Mouse (Mus musculus) right cerebral cortex, postnatal 10 days (tissue): ENCODE results near the gene Egr4.

ENCODE experiments used
- DNase-seq, 2 experiments: peaks; one replicate each; pipeline ENCODE4 v3.0.0; 2021; ENCODE audit warnings: low spot score in 2 of 2

Egr4 gene

DNA sequence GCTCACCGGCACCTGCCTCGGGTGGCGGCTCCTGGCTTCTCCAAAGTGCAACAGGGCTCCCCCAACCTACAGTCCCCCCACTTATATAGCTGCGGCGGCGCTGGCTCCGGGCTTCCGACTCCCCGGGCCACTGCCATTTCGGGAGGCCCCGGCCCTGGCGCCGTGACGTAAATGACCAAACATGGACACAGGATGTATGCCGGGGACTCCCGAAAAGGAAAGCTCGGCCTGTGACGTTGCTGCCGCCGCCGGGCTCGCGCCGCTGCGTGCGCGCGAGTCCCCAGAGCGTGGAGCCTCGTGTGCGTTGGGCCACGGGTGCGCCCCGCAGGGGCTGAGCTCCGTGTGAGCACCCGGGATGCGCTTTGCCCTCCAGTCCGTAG, at the start of gene Egr4:
Gene Egr4 (minus strand): TSS at position 59 of the 380 bp plus-strand sequence.
- peak; percentile 95 to 96 for DNase-seq

DNA sequence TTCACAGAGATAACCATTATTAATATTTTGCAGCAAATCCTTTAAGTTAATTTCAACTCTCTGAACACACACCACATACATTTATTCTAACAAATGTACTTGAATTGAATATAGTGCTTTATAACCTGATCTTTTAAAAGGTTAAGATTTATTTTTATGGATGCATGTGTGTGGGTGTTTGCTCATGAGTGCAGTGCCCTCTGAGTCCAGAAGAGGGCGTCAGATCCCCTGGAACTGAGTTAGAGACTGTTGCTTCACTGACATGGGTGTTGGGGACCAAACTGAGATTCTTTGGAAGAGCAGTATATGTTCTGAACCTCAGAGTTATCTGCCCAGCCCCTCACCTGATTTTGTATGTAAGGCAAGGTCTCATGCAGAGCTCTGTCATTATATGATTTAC, 49.0 kb upstream of the Egr4 start:
- DNase-seq, result no peak

GRCm38 (mm10) chr6:85547642-85548041, 34.3 kb upstream of the Egr4 start:
- no peak for DNase-seq

- peak; percentile 71 to 75 for DNase-seq
Observed at GRCm38 (mm10) chr6:85544251-85544881, 31.0 kb upstream of the Egr4 start.

- DNase-seq, result no peak
Observed at GRCm38 (mm10) chr6:85543351-85544175, 30.2 kb upstream of the Egr4 start.

GRCm38 (mm10) chr6:85522825-85523224, 9.4 kb upstream of the Egr4 start:
- peak; percentile 64 to 74 for DNase-seq

DNA sequence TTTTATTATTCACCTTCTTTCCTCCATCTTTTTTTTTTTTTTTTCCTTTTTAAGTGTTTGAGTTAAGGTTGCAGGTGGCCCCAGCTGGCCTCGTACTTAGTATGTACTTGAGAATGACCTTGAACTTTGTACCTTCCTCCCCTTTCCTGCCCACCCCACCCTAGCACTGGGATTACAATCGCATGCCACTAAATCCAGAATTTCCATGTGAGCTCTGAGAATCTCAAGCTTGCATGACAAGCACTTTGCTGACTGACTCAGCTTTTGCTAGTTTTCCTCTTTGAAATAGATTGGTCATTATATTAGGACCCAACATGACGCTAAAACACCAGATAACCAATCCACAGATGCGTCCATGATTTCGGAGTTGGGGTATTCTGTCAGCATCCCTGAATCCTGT, 8.6 kb upstream of the Egr4 start:
- no peak for DNase-seq

- DNase-seq, result peak; percentile 75 to 82
Observed at GRCm38 (mm10) chr6:85518091-85518693, 4.8 kb upstream of the Egr4 start.

DNA sequence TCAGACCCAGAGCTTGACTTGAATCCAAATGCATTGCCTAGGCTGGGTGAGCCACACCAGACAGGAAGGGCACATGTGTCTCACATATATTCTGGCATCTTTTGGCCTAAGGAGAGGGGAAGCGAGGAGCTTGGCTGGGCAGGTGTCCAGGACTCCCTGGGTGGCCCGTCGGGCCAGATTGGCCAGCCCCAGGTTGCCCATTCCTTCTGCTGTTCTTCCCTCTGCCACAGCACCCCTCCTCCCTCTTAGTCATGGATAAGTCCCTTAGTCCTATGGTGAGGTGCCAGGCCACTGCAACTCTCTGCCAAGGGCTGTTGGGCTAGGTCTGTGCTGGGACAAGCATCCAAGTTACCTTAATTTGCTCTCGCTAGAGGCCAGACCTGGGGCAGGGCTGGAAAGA, 2.6 kb upstream of the Egr4 start:
- DNase-seq, result no peak

- peak; percentile 64 to 65 for DNase-seq
Observed at GRCm38 (mm10) chr6:85512577-85513530, 535 bp downstream of the Egr4 start.

DNA sequence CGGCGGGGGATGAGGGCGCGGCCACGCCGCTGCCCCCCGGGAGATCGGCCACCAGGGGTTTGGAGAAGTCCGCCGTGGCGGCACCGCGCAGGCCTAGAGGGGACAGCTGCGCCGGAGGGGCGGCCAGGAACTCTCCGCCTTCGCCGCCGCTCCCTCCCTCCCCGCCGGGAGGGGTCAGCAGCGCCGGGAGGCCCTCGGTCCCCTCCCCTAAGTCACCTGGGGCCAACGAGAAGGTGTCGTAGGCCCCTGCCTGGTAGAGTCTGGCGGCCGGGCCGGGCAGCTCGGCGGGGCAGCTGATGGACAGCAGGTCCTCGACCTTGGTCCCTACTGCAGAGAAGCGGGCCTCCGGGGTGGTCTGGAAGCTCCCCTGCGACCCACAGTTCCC, 1.3 kb downstream of the Egr4 start:
- no peak for DNase-seq

DNA sequence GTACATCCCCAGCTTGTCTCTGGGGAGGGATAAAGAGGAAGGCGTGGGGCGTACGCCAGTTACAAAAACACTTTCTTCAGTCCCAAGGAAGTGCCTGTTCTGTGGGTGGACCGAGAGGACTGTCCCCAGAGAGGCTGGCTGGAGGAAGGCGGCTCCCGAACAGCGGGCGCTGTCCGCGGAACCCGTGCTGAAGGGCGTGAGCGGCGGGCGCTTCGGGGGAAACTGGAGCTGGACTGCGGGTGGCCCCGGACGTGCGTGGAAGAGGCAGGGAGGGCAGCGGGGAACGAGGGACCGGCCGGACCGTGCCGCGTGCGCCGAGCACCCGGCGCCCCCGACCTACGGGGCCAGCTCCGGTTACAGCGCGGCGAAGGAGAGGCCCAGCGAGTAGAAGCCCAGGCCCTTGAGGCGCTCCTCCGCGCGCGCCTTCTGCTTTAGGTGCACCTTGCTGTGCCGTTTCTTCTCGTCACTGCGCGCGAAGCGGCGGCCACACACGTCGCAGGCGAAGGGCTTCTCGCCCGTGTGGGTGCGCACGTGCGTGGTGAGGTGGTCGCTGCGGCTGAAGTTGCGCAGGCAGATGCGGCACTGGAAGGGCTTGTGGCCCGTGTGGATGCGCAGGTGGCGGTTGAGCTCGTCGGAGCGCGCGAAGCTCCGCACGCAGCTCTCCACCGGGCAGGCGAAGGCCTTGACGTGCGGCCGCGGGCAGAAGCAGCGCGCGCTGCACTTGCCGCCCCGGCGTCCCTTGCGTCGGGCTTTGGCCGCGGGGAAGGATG, 1.9 kb downstream of the Egr4 start:
- DNase-seq, result peak; percentile 47 to 51

GRCm38 (mm10) chr6:85510476-85510875, 2.9 kb downstream of the Egr4 start:
- peak; percentile 83 to 87 for DNase-seq

DNA sequence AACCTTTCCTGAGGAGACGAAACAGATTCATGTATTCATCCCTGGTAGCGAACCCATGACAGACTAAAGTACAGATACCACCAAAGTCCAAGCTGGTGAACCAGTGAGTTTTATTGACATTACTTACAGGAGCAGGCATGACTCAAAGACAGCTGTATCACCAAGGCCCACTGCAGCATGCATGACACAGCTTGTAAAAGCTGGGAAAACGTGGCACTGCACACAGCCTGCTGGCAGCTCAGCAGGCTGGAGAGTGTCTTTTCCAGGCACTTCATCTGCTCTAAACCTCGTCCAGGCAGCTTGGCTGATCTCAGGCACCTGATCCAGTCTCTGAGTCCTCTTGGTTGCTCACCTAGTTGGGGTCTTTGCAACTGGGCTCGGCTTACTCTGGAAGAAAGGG, 4.8 kb downstream of the Egr4 start:
- no peak for DNase-seq

DNA sequence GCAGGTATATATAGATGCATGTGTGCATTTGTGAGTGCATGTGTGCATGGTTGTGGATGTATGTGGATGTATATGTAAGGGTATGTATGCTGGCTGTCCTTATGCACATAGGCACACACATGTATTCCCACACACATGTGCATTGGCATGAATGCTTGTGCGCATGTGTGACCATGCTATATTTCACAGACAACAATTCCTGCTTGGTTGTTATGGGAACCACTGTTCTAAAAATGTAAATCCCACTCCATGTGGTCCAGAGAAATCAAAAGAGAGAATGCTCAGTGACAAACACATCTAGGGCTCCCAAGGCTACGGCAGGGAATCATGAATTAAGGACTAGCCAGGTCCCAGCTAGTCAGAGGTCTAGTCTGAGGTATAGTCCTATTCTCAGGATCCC, 8.5 kb downstream of the Egr4 start:
- DNase-seq, result peak in 1 of 2 experiments; percentile 63

DNA sequence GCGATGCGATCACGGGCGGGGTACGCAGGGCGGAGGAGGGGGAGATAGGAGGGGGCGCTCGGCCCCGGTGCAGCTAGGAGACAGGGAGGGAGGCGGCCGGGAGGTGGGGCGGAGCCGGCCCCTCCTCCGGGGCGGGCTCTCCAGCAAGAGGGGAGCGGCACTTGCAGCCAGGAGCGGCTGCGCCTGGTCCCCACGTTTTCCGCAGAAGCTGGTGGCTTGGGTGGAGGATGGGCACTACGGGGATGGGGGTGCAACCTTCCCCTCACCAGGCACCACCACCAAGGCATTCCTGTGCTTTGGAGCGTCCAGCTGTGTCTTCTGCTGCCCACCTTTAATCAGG, 10.5 kb downstream of the Egr4 start, which contains the start of gene Fbxo41:
Gene Fbxo41 (minus strand): TSS at position 84 of the 340 bp plus-strand sequence.
- DNase-seq, result peak; percentile 89 to 91

DNA sequence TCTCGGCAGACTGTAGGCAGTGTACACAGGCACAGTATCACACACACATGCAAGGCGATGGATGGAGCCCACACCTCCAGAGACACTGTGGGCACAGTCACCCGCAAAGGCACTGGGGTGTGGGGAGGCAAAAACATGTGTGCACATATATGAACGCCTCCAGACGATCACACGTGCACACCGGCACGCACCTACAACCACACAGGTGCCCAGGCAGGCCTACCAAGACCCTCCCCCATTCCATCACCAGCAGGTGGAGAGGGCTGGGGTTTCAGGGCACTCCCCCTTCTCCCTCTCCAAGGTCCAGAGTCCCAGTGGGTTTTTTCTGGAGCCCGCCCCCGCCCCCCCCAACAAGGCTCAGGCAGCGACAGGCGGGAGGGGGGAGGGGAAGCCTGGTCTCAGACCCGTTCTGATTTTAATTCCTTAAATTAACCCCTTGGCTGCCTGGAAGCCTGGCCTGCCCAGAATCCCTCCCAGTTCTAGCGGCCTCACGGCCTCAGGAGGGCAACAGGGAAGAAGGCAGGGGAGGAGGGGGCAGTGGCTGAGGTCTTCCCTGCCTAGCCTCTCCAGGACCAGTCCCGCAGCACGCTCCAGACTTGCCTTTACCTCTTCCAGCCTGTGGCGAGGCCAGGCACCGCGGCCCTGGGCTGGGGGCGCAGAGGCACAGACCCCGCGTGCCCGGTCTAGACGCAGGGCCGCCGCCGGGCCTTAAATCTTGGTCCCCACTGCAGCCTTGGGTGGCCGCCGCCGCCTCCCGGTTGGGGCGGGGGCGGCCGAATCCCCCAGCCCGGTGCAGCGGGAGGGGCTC, 11.1 kb downstream of the Egr4 start:
- peak; percentile 57 to 72 for DNase-seq

- no peak for DNase-seq
Observed at GRCm38 (mm10) chr6:85501571-85502102, 11.8 kb downstream of the Egr4 start.

GRCm38 (mm10) chr6:85500416-85500815, 13.0 kb downstream of the Egr4 start:
- no peak for DNase-seq

DNA sequence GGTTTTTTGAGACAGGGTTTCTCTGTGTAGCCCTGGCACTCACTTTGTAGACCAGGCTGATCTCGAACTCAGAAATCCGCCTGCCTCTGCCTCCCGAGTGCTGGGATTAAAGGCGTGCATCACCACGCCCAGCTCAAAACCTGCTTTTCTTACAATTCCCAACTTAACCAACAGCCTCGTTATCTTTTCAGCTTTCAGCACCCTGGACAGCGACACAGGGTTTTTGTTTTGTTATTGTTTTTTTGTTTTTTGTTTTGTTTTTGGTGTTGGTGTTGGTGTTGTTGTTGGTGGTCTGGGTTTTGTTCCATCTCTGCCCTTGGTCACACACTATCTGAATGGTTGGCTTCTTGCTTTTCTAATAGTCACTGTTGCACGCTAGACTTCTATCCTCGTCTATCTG, 15.2 kb downstream of the Egr4 start:
- no peak for DNase-seq
